Mouse (Mus musculus) left cerebral cortex, adult 18-20 months (tissue): ENCODE results near the gene Rasgrp3. TPM values are rescaled to one million over a fixed set of nuclear protein-coding genes. Genes with fewer than 3 reads are reported as not detected.
"Not testable (repeated sequence)": the region's sequence is repeated elsewhere in the genome, so short reads cannot be mapped to it uniquely, and the experiment has no call there.

Experiments used
- DNase-seq, 2 experiments: peaks; one replicate each; pipeline ENCODE4 v3.0.0; 2021 to 2022; ENCODE audit warnings: low spot score in 2 of 2, mixed read lengths in 1 of 2
- long read RNA-seq, 2 experiments: library from polyadenylated mRNA; stranded (forward); transcript quantifications; one replicate each; pipeline ENCODE4 v2.0.0; 2021
- total RNA-seq, 2 experiments: library from RNA; stranded (reverse); gene quantifications; 2 replicates each; pipeline ENCODE4 v1.2.3; 2021

The Rasgrp3 gene
- 10 to 100 TPM; 11.4 to 12.0 TPM for total RNA-seq
- long read RNA-seq, experiment 1, full-length matches to known transcripts = 2 of 4 reads
- long read RNA-seq, experiment 1, partial matches to known transcripts = 1 of 4 reads
- long read RNA-seq, experiment 1, other reads (novel, unspliced or antisense) = 1 of 4 reads
- long read RNA-seq, experiment 2, partial matches to known transcripts = 0 of 1 reads
- long read RNA-seq, experiment 2, other reads (novel, unspliced or antisense) = 1 of 1 reads

GRCm38 (mm10) chr17:75435599-75435998 lies at the start of gene Rasgrp3:
Rasgrp3 (plus strand) TSS chr17:75435896.
- no peak for DNase-seq

- no peak for DNase-seq
These were observed 47.3 kb upstream of the Rasgrp3 start for GRCm38 (mm10) chr17:75388402-75388801.

- DNase-seq = peak; percentile 19 to 34
These were observed 45.6 kb upstream of the Rasgrp3 start for GRCm38 (mm10) chr17:75390142-75390541.

GRCm38 (mm10) chr17:75391429-75392192 lies 44.1 kb upstream of the Rasgrp3 start:
- no peak for DNase-seq

- DNase-seq = peak; percentile 19 to 29
These were observed 29.3 kb upstream of the Rasgrp3 start for GRCm38 (mm10) chr17:75406405-75406804.

- DNase-seq = no peak
These were observed 18.8 kb upstream of the Rasgrp3 start for GRCm38 (mm10) chr17:75416861-75417260.

GRCm38 (mm10) chr17:75434152-75434551 lies 1.5 kb upstream of the Rasgrp3 start:
- no peak for DNase-seq

- no peak for DNase-seq
These were observed 825 bp upstream of the Rasgrp3 start for GRCm38 (mm10) chr17:75434871-75435270.

GRCm38 (mm10) chr17:75436095-75436494 lies 399 bp downstream of the Rasgrp3 start:
- DNase-seq = no peak

GRCm38 (mm10) chr17:75436819-75437218 lies 1.1 kb downstream of the Rasgrp3 start:
- no peak for DNase-seq

GRCm38 (mm10) chr17:75437239-75437750 lies 1.6 kb downstream of the Rasgrp3 start:
- DNase-seq = no peak

GRCm38 (mm10) chr17:75438162-75438561 lies 2.5 kb downstream of the Rasgrp3 start:
- no peak for DNase-seq

GRCm38 (mm10) chr17:75439062-75439461 lies 3.4 kb downstream of the Rasgrp3 start:
- no peak for DNase-seq

- DNase-seq = no peak
These were observed 4.9 kb downstream of the Rasgrp3 start for GRCm38 (mm10) chr17:75440619-75441018.

GRCm38 (mm10) chr17:75441260-75441830 lies 5.6 kb downstream of the Rasgrp3 start:
- no peak for DNase-seq

GRCm38 (mm10) chr17:75442352-75442751 lies 6.7 kb downstream of the Rasgrp3 start:
- DNase-seq = no peak

GRCm38 (mm10) chr17:75443064-75443621 lies 7.4 kb downstream of the Rasgrp3 start:
- peak; percentile 39 to 44 for DNase-seq

GRCm38 (mm10) chr17:75448257-75448656 lies 12.6 kb downstream of the Rasgrp3 start:
- DNase-seq = no peak

GRCm38 (mm10) chr17:75449022-75449421 lies 13.3 kb downstream of the Rasgrp3 start:
- DNase-seq = no peak

GRCm38 (mm10) chr17:75452313-75452712 lies 16.6 kb downstream of the Rasgrp3 start:
- DNase-seq = no peak

- DNase-seq = no peak
These were observed 17.9 kb downstream of the Rasgrp3 start for GRCm38 (mm10) chr17:75453639-75454038.

- DNase-seq = not testable (repeated sequence)
These were observed 20.4 kb downstream of the Rasgrp3 start for GRCm38 (mm10) chr17:75456096-75456495.
